Mouse (Mus musculus) hindbrain, embryonic 13.5 days (tissue): ENCODE data around the gene Hist1h3d. TPM values are rescaled to one million over a fixed set of nuclear protein-coding genes. Genes with fewer than 3 reads are reported as not detected.
"Not testable (repeated sequence)": the region's sequence is repeated elsewhere in the genome, so short reads cannot be mapped to it uniquely, and the experiment has no call there.

Experiments used
- ATAC-seq: fragments of 200-750 bp; cut with Nextera tagmentation; 2 replicates; pipeline ENCODE4 v1.8.0; 2017; ENCODE audit warnings: moderate TSS enrichment; ENCODE audit not compliant: low FRiP score
- H3K27ac ChIP-seq: fragments of 300-500 bp; sonication (generic); 2 replicates; pipeline ENCODE4 v1.5.1; 2015; ENCODE audit warnings: inconsistent platforms, mild to moderate bottlenecking, moderate library complexity
- H3K27me3 ChIP-seq: fragments of 300-500 bp; sonication (generic); 2 replicates; pipeline ENCODE4 v1.6.1; 2015; ENCODE audit warnings: mild to moderate bottlenecking, inconsistent platforms
- H3K36me3 ChIP-seq: fragments of 300-500 bp; sonication (generic); 2 replicates; pipeline ENCODE4 v1.6.1; 2015; ENCODE audit warnings: mild to moderate bottlenecking, inconsistent platforms
- H3K4me1 ChIP-seq: fragments of 300-500 bp; sonication (generic); replicated peaks from 2 replicates; pipeline ENCODE4 v1.6.1; 2015; ENCODE audit warnings: inconsistent platforms
- H3K4me2 ChIP-seq: fragments of 300-500 bp; sonication (generic); 2 replicates; pipeline ENCODE4 v1.6.1; 2015; ENCODE audit warnings: inconsistent platforms, mild to moderate bottlenecking, moderate library complexity
- H3K4me3 ChIP-seq: fragments of 300-500 bp; sonication (generic); 2 replicates; pipeline ENCODE4 v1.5.1; 2015; ENCODE audit warnings: mild to moderate bottlenecking, inconsistent platforms
- H3K9ac ChIP-seq: fragments of 300-500 bp; sonication (generic); 2 replicates; pipeline ENCODE4 v1.6.1; 2015; ENCODE audit warnings: mild to moderate bottlenecking, inconsistent platforms
- H3K9me3 ChIP-seq: fragments of 300-500 bp; sonication (generic); 2 replicates; pipeline ENCODE4 v1.6.1; 2016; ENCODE audit warnings: inconsistent platforms
- WGBS: fragments of 180-500 bp; shearing (Covaris S2); methylation state at CpG from one replicate; pipeline ENCODE4 v1.1.7; 2015; 5-methylcytosine and 5-hydroxymethylcytosine counted together
- polyA plus RNA-seq: library from polyadenylated mRNA; unstranded; fragments of >200 nt; fragmentation: Nextera tagmentation; extraction: Ambion mirVana; gene quantifications from 2 replicates; pipeline ENCODE4 v1.2.1, GENCODE M21; 2015

Hist1h3d gene
- polyA plus RNA-seq, 1 experiment from 2014 or later, result 2.7 TPM

GRCm38 (mm10) chr13:23561531-23561882 is 14.1 kb upstream of the Hist1h3d start:
- H3K27me3 ChIP-seq, H3K4me1 ChIP-seq, H3K9me3 ChIP-seq, ATAC-seq, H3K36me3 ChIP-seq: not testable (repeated sequence)
- peak overlapping the region; percentile 95 for H3K27ac ChIP-seq
- H3K4me2 ChIP-seq, result peak overlapping the region; percentile 75
- H3K4me3 ChIP-seq, result peak overlapping the region; percentile 46
- WGBS, result 0% methylated on average over 2 of the region's 5 CpGs
- H3K9ac ChIP-seq, result peak overlapping the region; percentile 75

- not testable (repeated sequence) for H3K36me3 ChIP-seq, H3K4me1 ChIP-seq, H3K9me3 ChIP-seq, H3K27me3 ChIP-seq
- peak within 1 kb of the TSS; percentile 95 for H3K27ac ChIP-seq
- H3K4me2 ChIP-seq, result peak within 1 kb of the TSS; percentile 75
- WGBS, result under 1% methylated on average over 59 of the region's 67 CpGs
- peak within 1 kb of the TSS; percentile 46 for H3K4me3 ChIP-seq
- ATAC-seq, result peak; percentile 96
- peak within 1 kb of the TSS; percentile 75 for H3K9ac ChIP-seq
Measured at GRCm38 (mm10) chr13:23561883-23562659, 13.5 kb upstream of the Hist1h3d start, which contains the start of gene Hist1h3e. Gene Hist1h3e (minus strand): TSS chr13:23562369.

DNA sequence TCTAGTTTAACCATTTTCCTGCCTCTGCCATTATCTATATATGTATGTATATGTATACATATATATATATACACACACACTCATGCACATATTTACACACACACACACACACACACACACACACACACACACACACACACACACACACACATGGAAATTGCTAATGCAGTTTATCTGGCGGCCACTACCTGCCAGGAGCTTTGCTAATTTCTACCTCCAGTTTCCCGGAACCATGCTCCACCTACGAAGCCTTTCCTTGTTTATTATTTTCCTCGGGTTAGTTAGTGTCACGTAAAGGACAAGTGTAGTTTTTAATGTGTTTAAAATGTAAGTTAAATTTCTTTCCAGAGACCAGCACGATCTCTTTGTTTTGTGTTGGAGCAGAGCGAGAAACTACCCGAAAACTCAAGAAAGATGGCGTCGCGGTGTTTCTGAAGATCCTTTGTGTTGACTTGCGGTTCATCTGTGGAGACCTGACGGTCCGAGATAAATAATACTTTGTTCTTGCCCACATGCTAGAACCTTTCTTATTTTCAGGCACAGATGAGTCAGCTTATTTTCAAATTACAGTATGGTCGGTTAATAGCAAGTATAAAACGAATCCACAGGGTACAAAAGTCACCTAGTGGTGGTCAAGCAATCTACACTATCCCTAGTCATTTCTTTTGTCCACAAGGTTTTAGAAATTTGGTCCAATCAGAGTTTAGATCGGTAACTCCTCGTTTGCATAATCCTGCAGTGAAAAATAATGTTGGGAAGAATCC is 12.7 kb upstream of the Hist1h3d start:
- WGBS, result 4% methylated on average over 18 of the region's 18 CpGs

DNA sequence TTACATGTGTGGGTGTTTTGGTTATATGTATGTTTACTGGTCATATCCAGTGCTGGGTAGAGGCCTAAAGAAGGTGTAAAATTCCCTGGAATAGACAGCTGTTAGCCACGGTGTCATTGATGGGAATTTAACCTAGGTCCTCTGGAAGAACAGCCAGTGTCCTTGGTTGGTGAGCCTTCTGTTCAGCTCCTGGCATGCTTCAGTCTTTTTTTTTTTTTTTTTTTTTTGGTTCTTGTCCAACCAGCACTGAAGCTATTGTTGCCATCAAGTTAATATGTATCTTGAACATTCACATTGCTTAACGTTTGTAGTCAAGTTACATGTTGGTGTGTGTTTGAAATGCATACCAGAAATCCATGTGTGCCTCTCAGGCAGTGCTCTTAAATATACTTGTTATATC is 11.1 kb upstream of the Hist1h3d start:
- peaks cover 3% of the 10 kb centered on the region; the same call in 1 of the 2 replicates for H3K4me1 ChIP-seq
- no peaks in the 10 kb centered on the region for H3K36me3 ChIP-seq
- 91% methylated on average over 2 of the region's 2 CpGs for whole genome bisulfite sequencing
- H3K27me3 ChIP-seq, result no peaks in the 10 kb centered on the region
- no peak overlapping the region for H3K4me3 ChIP-seq
- peak overlapping the region; percentile 95 for H3K27ac ChIP-seq
- no peak overlapping the region for H3K9ac ChIP-seq
- no peak for ATAC-seq
- no peak overlapping the region for H3K4me2 ChIP-seq
- no peaks in the 10 kb centered on the region for H3K9me3 ChIP-seq

More for the DNA sequence above, 12.7 kb upstream of the Hist1h3d start:
- Histone ChIP-seq H3K4me2 (peak overlapping the region; percentile 75), H3K9me3 (no peaks in the 10 kb centered on the region), H3K27ac (peak overlapping the region; percentile 95), H3K9ac (peak overlapping the region; percentile 66), H3K4me1 (peaks cover 3% of the 10 kb centered on the region; the same call in 1 of the 2 replicates), H3K36me3 (no peaks in the 10 kb centered on the region), H3K4me3 (peak overlapping the region; percentile 46), H3K27me3 (no peaks in the 10 kb centered on the region)
- ATAC-seq, result peak; percentile 65

GRCm38 (mm10) chr13:23570261-23571021 is 5.1 kb upstream of the Hist1h3d start:
- H3K27me3 ChIP-seq, H3K36me3 ChIP-seq, H3K9me3 ChIP-seq: not testable (repeated sequence)
- WGBS, result 3% methylated on average over 21 of the region's 41 CpGs
- peak overlapping the region; percentile 96 for H3K27ac ChIP-seq
- H3K4me2 ChIP-seq, result peak overlapping the region; percentile 74
- H3K9ac ChIP-seq, result peak overlapping the region; percentile 67
- peaks cover 26% of the 10 kb centered on the region for H3K4me1 ChIP-seq
- peak overlapping the region; percentile 50 for H3K4me3 ChIP-seq
- ATAC-seq, result peak; percentile 52

DNA sequence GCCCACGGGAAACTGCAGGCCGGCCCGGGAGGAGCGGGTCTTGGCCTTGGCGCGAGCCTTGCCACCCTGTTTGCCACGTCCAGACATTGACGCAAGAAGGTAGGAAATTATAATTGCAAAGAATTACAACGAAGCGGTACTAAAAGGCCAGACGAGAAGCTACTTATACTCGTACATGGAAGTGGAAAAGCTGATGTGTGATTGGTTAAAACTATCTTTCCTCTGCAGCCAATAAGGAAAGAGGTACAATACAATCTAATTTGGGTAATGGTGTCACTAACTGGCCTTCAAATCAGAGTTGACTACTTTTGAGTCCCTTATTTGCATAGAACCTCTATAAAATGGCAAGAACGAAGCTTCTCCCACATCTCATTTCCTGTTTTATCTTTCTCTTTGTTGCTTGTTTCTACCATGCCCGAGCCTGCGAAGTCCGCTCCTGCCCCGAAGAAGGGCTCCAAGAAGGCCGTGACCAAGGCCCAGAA is 4.5 kb upstream of the Hist1h3d start, which contains the start of the genes Hist1h2ae and Hist1h2bg:
Gene Hist1h2ae, minus strand, starts transcription at position 199 of the 482 bp plus-strand sequence.
Gene Hist1h2bg, plus strand, starts transcription at position 375 of the 482 bp plus-strand sequence.
- peak within 1 kb of the TSS; percentile 50 for H3K4me3 ChIP-seq
- under 1% methylated on average over 18 of the region's 18 CpGs for WGBS
- no peaks in the 10 kb centered on the region for H3K9me3 ChIP-seq
- H3K9ac ChIP-seq, result peak within 1 kb of the TSS; percentile 81
- ATAC-seq, result peak; percentile 92
- H3K27me3 ChIP-seq, result no peaks in the 10 kb centered on the region
- peaks cover 28% of the 10 kb centered on the region for H3K4me1 ChIP-seq
- H3K4me2 ChIP-seq, result peak within 1 kb of the TSS; percentile 74
- H3K36me3 ChIP-seq, result no peaks in the 10 kb centered on the region
- H3K27ac ChIP-seq, result peak within 1 kb of the TSS; percentile 96

- Histone ChIP-seq H3K4me2 (peak overlapping the region; percentile 74), H3K27ac (peak overlapping the region; percentile 96), H3K4me1 (peaks cover 34% of the 10 kb centered on the region), H3K4me3 (peak overlapping the region; percentile 50), H3K9ac (peak overlapping the region; percentile 81)
- peak; percentile 1; the same call in 1 of the 2 replicates for ATAC-seq
- H3K9me3 ChIP-seq, H3K36me3 ChIP-seq, H3K27me3 ChIP-seq: not testable (repeated sequence)
- WGBS, result under 1% methylated on average over 17 of the region's 34 CpGs
Measured at GRCm38 (mm10) chr13:23571504-23572217, 3.9 kb upstream of the Hist1h3d start.

- Histone ChIP-seq H3K36me3 (no peaks in the 10 kb centered on the region), H3K9me3 (no peaks in the 10 kb centered on the region), H3K4me3 (peak overlapping the region; percentile 50), H3K4me2 (peak overlapping the region; percentile 74), H3K9ac (peak overlapping the region; percentile 81), H3K27ac (peak overlapping the region; percentile 96), H3K4me1 (peaks cover 41% of the 10 kb centered on the region), H3K27me3 (no peaks in the 10 kb centered on the region)
- 40% methylated on average over 2 of the region's 2 CpGs for WGBS
- ATAC-seq, result no peak
Measured at GRCm38 (mm10) chr13:23572218-23573033, 3.1 kb upstream of the Hist1h3d start.

GRCm38 (mm10) chr13:23573034-23573897 is 2.3 kb upstream of the Hist1h3d start:
- H3K36me3 ChIP-seq, ATAC-seq, H3K9me3 ChIP-seq, H3K27me3 ChIP-seq: not testable (repeated sequence)
- peak overlapping the region; percentile 84 for H3K27ac ChIP-seq
- peak overlapping the region; percentile 74 for H3K4me2 ChIP-seq
- H3K4me3 ChIP-seq, result peak overlapping the region; percentile 50
- H3K4me1 ChIP-seq, result peaks cover 41% of the 10 kb centered on the region
- 9% methylated on average over 20 of the region's 20 CpGs for WGBS
- peak overlapping the region; percentile 49; the same call in 1 of the 2 replicates for H3K9ac ChIP-seq

DNA sequence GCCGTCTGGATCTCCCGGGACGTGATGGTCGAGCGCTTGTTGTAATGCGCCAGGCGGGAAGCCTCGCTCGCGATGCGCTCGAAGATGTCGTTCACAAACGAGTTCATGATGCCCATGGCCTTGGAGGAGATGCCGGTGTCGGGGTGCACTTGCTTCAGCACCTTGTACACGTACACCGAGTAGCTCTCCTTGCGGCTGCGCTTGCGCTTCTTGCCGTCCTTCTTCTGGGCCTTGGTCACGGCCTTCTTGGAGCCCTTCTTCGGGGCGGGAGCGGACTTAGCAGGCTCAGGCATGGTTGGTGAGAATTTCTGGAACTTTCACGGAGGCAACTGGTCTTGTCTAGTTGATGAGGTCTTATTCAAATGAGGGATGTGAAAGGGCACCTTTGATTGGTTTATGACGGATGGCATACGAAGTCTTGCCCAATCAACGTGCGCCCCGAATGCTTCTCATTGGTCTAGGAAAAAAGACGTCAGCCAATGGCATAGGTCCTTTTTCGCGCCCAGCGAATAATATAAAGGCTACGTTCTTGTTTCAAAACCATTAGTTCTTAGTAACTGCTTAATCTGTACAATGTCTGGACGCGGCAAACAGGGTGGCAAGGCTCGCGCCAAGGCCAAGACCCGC is 1.6 kb upstream of the Hist1h3d start, which contains the start of the genes Hist1h2bf and Hist1h2ad:
Gene Hist1h2bf, minus strand, starts transcription at position 299 of the 627 bp plus-strand sequence.
Gene Hist1h2ad, plus strand, starts transcription at position 484 of the 627 bp plus-strand sequence.
- ATAC-seq, result peak; percentile 93
- not testable (repeated sequence) for H3K36me3 ChIP-seq, H3K27me3 ChIP-seq, H3K9me3 ChIP-seq
- Histone ChIP-seq H3K9ac (peak within 1 kb of the TSS; percentile 49; the same call in 1 of the 2 replicates), H3K4me2 (peak within 1 kb of the TSS; percentile 74), H3K4me1 (peaks cover 41% of the 10 kb centered on the region), H3K27ac (peak within 1 kb of the TSS; percentile 85), H3K4me3 (peak within 1 kb of the TSS; percentile 42)
- under 1% methylated on average over 42 of the region's 42 CpGs for WGBS
